Mouse (Mus musculus): Measurements from ENCODE around the gene Pak3.

Pak3 gene

DNA sequence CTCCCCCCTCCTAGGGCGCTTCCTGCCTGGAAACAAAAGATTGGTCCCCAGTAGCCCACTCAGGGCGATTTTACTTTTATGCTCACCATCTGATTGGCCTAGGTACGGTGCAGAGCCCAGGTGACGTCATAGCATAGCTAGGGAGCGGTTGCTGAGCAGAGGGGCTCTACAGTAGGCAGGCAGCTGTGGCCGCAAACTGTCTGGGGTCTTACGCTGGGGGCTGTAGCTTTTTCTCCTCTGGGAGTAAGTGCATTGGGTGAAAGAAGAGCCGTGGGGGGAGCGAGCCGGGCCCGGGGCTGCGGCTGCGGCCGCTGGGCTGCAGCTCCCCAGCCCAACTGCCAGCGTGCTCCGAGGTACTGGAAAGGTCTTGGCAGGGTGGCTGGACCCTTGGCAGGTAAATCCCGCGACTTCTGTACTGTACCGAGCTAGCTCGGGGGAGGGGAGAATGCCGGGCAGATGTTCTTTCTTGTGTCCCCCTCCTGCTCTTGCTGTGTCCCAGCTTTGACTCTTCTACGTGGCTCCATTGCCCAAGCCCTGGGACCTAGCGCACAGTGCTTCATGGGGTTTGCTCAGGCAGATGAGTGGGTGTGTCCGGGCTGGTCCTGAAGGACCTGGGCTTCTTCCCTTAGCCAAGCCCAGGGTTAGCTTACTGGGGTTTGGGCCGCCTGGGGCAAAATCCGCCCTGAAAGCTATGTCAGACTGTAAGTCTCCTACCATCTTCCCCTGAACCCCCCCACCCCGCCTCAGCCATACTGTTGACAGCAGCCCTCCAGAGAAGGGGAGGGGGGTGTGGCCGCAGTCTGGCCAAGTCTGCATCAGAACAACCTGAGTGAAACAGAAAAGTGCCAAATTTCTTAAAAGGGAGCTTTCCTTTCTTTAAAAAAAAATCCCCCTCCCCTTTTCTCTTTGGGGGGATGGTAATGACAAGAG lies 146.1 kb downstream of the Pak3 start:
- CTCF ChIA-PET = no interaction called here

DNA sequence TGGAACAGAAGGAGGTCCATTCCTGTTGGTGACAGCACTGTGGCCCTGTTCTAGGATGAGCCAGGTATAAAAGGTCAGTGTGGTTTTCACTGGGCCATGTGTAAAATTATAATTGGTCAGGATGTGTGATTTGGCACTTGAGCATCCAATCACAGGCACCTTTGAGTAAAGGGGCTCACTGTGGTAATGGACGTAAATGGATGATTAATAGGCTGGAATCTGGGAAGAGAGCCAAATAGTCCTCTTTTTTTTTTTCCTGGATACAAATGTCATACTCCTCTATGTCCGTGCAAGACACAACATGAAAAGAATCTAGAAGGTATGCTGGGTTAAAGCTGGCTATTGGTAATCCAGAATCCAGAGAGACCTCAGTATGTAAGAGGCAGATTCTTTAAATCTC lies 147.4 kb downstream of the Pak3 start:
- CTCF ChIA-PET = no interaction called here

DNA sequence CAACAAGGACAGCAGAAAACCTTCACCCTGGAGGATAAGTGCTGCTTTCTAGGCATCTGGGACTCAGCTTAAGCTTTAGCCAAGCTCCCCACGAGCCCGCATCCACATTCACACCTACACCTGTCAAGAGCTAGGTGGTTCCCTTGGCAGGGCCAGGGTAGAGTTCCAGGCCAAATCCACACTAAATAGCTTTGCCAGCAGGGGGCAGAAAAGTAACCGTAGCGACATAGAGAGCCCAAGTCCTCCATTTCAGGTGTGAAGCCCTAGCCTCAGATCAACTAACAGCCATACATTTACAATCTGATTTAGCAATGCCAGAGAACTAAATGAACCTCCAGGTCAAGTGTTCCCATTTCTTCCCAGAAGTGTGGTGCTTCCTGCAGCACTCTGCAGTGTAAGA lies 148.6 kb downstream of the Pak3 start:
- CTCF ChIA-PET = no interaction called here

GRCm38 (mm10) chrX:143668242-143668641 lies 149.9 kb downstream of the Pak3 start:
- CTCF ChIA-PET = no interaction called here

- CTCF ChIA-PET = no interaction called here
These were observed 160.2 kb downstream of the Pak3 start for GRCm38 (mm10) chrX:143678566-143678965.

GRCm38 (mm10) chrX:143722250-143722649 lies 203.9 kb downstream of the Pak3 start:
- CTCF ChIA-PET = no interaction called here

DNA sequence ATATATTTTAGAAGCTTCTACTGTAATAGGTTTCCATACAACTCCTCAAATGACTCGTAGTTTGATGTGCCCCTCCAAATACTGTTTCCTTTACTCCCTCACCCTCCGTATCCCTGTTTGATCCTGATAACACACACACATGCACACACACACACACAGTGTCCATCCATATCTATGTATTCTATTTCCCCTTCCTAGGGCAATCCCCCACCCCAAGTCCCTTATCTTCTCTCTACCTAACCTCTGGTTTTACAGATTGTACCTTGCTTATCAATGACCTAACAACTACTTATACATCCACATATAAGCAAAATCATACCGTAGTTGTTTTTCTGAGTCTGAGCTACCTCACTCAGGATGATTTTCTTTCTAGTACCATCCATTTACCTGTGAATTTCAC lies 207.0 kb downstream of the Pak3 start:
- CTCF ChIA-PET = no interaction called here

DNA sequence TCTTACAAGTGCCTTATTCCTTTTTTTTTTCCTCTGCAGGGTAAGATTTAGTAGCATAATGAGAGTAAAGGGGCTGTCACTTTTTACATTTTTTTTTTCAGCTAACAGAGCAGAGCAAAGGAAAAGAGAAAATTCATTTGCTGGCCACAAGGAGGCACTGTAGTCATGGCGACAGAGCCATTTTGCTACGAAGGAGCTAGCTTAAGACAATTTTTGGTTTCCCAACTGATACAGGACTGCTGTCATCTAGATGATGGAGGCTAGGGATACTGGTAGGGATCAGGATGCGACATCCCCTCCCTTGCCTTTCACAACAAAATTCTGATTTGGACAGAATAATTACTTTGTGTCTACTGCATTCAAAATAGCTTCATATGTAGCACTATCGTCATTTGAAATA lies 217.6 kb downstream of the Pak3 start:
- CTCF ChIA-PET = no interaction called here

DNA sequence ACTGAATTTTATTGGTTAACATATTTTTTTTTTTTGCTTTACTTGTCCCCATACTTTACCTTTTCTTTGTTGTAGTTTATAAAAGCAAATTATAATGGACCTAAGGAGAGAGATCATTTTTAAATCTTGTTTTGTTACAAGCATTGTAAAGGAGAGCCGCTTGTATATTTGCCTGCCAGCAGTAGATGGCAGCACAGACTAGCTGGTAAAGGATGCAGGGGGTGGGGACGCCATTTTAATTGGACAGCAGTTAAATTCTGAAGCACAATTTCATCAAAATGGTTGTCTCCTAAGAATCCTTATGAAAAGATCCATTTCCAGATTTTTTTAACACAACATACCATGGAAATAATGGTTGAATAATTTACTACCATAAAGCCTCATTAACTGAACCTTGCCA lies 220.8 kb downstream of the Pak3 start:
- CTCF ChIA-PET = no interaction called here

DNA sequence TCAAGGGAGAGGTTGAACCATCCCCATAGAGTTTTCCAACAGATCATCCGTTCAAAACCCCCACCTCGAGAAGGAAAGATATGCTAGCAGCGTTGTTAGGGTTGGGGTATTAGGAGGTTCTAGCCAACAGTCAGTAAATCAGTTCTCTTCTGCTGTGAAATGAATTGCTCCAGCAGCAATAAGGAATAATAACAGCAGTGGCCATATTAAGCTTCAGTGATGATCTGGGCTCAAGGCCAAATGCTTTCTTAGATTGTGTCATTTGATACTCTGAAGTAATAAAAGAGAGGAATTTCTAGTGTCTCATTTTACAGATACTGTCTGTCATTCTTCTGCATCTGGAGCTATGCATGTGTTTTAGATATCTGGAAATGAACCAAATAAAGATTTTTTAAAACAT lies 244.2 kb downstream of the Pak3 start:
- CTCF ChIA-PET = no interaction called here

GRCm38 (mm10) chrX:143815948-143816347 lies 297.6 kb downstream of the Pak3 start:
- CTCF ChIA-PET = no interaction called here

GRCm38 (mm10) chrX:143818961-143819360 lies 300.6 kb downstream of the Pak3 start:
- CTCF ChIA-PET = no interaction called here

DNA sequence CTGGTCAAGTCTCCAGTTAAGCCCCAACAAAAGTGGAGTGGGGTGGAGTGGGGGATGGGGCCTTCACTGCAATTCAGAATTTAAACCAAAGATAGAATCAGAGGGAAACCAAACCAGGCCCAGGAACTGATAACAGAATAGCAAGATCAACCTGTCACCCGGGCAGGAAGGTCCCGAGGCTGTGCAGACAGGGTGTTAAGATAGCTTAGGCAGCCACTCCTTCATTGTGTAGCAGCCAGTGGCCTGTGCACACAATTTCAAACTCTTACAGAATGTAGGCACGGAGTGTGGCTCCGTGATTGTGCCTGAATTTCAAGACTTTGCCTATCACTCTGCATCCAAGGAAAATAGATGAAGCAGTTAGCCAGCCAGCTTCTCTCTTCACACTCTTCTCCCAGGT lies 308.1 kb downstream of the Pak3 start:
- CTCF ChIA-PET = no interaction called here

GRCm38 (mm10) chrX:143827212-143827611 lies 308.8 kb downstream of the Pak3 start, which contains the start of gene Capn6:
TSS of gene Capn6 (minus strand) at chrX:143827414.
- CTCF ChIA-PET = no interaction called here

- CTCF ChIA-PET = no interaction called here
These were observed 328.2 kb downstream of the Pak3 start for GRCm38 (mm10) chrX:143846637-143847036.

Measured in spleen, embryonic (tissue).